Mouse (Mus musculus) lung, embryonic 14.5 days (tissue): ENCODE results near the gene Leng8. TPM values are rescaled to one million over a fixed set of nuclear protein-coding genes. Genes with fewer than 3 reads are reported as not detected.

Experiments
- ATAC-seq: fragments of 200-750 bp; cut with Nextera tagmentation; 2 replicates; pipeline ENCODE4 v1.8.0; 2017; ENCODE audit warnings: mild to moderate bottlenecking, moderate TSS enrichment, moderate library complexity; ENCODE audit not compliant: insufficient read depth
- DNase-seq: peaks from one replicate; pipeline ENCODE4 v3.0.0-alpha.2; 2015
- H3K27ac ChIP-seq: fragments of 300-500 bp; sonication (generic); 2 replicates; pipeline ENCODE4 v1.5.1; 2014; ENCODE audit warnings: low read depth, mild to moderate bottlenecking, moderate library complexity
- H3K27me3 ChIP-seq: fragments of 300-500 bp; sonication (generic); 2 replicates; pipeline ENCODE4 v1.6.1; 2014; ENCODE audit warnings: low read length, control low read depth; ENCODE audit not compliant: insufficient read depth
- H3K36me3 ChIP-seq: fragments of 300-500 bp; sonication (generic); 2 replicates; pipeline ENCODE4 v1.6.1; 2014; ENCODE audit warnings: control low read depth; ENCODE audit not compliant: insufficient read depth
- H3K4me1 ChIP-seq: fragments of 300-500 bp; sonication (generic); 2 replicates; pipeline ENCODE4 v1.6.1; 2014; ENCODE audit warnings: antibody characterized with exemption, control low read depth; ENCODE audit not compliant: insufficient read depth
- H3K4me2 ChIP-seq: fragments of 300-500 bp; sonication (generic); 2 replicates; pipeline ENCODE4 v1.6.1; 2014; ENCODE audit warnings: mild to moderate bottlenecking
- H3K4me3 ChIP-seq: fragments of 300-500 bp; sonication (generic); 2 replicates; pipeline ENCODE4 v1.5.1; 2014; ENCODE audit warnings: low read depth, low read length
- H3K9ac ChIP-seq: fragments of 300-500 bp; sonication (generic); 2 replicates; pipeline ENCODE4 v1.6.1; 2014
- H3K9me3 ChIP-seq: fragments of 300-500 bp; sonication (generic); 2 replicates; pipeline ENCODE4 v1.6.1; 2016; ENCODE audit warnings: low read depth, low read length, control low read depth
- CTCF ChIP-seq: IDR thresholded peaks from 2 replicates; pipeline ENCODE4 v1.5.1; 2016; ENCODE audit warnings: antibody characterized with exemption, low read depth
- WGBS: fragments of 180-500 bp; shearing (Covaris S2); extraction: QIAGEN DNeasy Blood & Tissue Kit; methylation state at CpG from one replicate; pipeline ENCODE4 v1.1.7; 2014; 5-methylcytosine and 5-hydroxymethylcytosine counted together
- polyA plus RNA-seq: library from polyadenylated mRNA; unstranded; fragments of >200 nt; fragmentation: Nextera tagmentation; extraction: Ambion mirVana; gene quantifications from 2 replicates; pipeline ENCODE4 v1.2.1, GENCODE M21; 2014

The Leng8 gene
- polyA plus RNA-seq, 1 experiment from 2014 or later = 51.2 TPM

DNA sequence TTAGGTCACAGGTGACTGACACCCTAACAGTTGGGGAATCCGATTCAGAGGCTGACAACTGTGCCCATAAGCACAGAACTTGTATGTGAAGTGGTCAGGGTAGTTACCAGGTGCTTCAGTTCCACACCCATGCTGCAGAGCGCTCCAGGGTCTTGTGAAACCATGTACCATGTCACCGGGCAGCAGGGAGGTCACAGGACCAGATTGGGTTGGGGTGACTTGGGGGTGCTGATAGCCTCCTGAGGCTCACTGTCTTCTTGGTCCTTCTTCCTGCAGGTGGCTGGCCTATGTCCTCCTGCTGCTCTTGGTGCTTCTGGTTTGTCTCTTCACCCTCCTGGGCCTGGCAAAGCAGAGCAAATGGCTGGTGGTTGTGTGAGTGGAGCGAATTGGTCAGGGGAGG, 8.9 kb upstream of the Leng8 start:
- Histone ChIP-seq H3K4me2 (no peak overlapping the region), H3K27ac (no peak overlapping the region), H3K4me3 (no peak overlapping the region), H3K9ac (no peak overlapping the region), H3K4me1 (no peaks in the 10 kb centered on the region), H3K27me3 (no peaks in the 10 kb centered on the region), H3K36me3 (no peaks in the 10 kb centered on the region), H3K9me3 (no peaks in the 10 kb centered on the region)
- no peak for DNase-seq
- TF ChIP-seq CTCF = no peak
- WGBS = 84% methylated on average over 4 of the region's 4 CpGs
- ATAC-seq = no peak

DNA sequence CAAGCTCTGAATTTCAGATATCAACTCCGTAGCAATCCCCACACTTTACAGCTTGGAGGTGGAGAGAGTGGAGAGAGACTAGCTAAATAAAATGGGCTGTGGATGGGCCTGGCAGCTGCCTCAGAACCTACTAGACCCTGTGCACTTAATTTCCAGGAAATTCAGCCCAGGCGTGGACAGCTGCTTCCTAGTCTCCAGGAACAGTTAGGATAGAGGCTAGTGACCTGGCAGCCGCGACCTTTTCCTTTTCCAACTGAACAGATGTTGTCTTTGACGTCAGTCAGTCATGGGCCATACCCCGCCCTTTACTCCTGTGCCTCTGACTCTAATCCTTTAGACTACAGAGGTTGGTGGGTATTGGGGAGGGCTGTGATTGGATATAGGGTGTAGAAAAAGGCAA, 8.0 kb upstream of the Leng8 start:
- no peak overlapping the region for H3K27ac ChIP-seq
- H3K9ac ChIP-seq = no peak overlapping the region
- no peaks in the 10 kb centered on the region for H3K4me1 ChIP-seq
- WGBS = 41% methylated on average over 6 of the region's 6 CpGs
- H3K36me3 ChIP-seq = no peaks in the 10 kb centered on the region
- no peaks in the 10 kb centered on the region for H3K27me3 ChIP-seq
- no peak for TF ChIP-seq CTCF
- no peak overlapping the region for H3K4me2 ChIP-seq
- H3K4me3 ChIP-seq = no peak overlapping the region
- DNase-seq = no peak
- H3K9me3 ChIP-seq = no peaks in the 10 kb centered on the region
- ATAC-seq = no peak

DNA sequence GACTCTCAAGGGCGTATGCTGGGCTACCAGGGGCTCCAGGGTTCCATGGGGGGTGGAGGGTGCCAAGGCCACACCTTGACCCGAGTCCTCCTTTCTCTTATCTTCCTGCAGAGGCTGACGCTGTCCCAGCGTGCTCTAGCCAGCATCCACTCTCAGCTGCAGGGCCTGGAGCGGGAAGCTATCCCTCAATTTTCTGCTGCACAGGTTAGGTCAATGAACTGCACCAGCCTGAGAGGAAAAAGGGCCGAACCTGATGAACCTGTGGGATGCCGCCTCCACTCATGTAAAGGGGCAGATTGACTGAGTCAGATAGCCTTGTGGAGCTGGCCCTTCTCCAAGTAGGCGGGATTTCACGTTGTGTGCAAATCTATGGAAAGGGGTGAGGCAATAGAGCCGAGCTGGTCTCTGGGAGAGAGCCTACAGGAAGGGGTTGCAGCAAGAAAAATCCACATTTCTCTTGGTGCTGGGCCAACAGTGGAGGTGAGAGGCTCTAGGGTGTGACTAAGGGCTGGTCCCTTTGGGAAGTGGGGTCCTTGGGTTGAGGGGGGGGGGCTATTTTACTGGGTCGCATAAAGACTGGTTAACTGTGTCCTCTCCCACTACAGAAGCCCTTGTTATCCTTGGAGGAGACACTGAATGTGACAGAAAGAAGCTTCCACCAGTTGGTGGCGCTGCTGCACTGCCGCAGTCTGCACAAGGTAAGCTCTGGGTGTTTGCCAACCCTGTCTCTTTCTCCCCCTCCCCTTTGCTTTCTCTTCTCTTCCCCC, 6.0 kb upstream of the Leng8 start:
- H3K4me2 ChIP-seq = 0 out of 2 replicates have a peak overlapping the region, but pooled peaks have one; percentile 16
- no peak overlapping the region for H3K9ac ChIP-seq
- H3K27me3 ChIP-seq = no peaks in the 10 kb centered on the region
- 38% methylated on average over 13 of the region's 13 CpGs for WGBS
- H3K4me3 ChIP-seq = no peak overlapping the region
- DNase-seq (peak; percentile 95), ATAC-seq (peak; percentile 57)
- H3K9me3 ChIP-seq = no peaks in the 10 kb centered on the region
- no peak overlapping the region for H3K27ac ChIP-seq
- H3K4me1 ChIP-seq = no peaks in the 10 kb centered on the region
- no peaks in the 10 kb centered on the region for H3K36me3 ChIP-seq
- peak; percentile 87 for TF ChIP-seq CTCF

DNA sequence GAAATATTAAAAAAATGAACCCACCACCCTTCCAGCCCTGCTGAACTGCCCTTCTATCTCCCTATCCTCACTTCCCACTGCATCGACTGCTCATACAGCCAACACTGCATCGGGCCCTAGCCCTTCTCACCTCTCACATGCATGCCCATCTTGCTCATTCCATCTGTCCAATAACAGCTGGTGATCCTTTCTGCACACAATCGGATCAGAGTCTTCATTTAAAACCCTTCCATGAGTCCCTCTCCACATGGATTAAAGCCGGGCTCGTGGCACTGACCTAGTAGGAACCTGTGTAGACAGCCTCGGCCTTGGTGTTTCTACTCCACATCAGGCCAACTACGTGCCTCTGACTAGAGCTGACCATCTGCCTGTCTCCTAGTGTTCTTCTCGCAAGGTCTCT, 4.9 kb upstream of the Leng8 start:
- DNase-seq = no peak
- Histone ChIP-seq H3K27ac (no peak overlapping the region), H3K9ac (no peak overlapping the region), H3K27me3 (no peaks in the 10 kb centered on the region), H3K9me3 (no peaks in the 10 kb centered on the region), H3K36me3 (no peaks in the 10 kb centered on the region), H3K4me3 (no peak overlapping the region), H3K4me1 (no peaks in the 10 kb centered on the region), H3K4me2 (no peak overlapping the region)
- TF ChIP-seq CTCF = no peak
- no peak for ATAC-seq
- 79% methylated on average over 8 of the region's 8 CpGs for WGBS

DNA sequence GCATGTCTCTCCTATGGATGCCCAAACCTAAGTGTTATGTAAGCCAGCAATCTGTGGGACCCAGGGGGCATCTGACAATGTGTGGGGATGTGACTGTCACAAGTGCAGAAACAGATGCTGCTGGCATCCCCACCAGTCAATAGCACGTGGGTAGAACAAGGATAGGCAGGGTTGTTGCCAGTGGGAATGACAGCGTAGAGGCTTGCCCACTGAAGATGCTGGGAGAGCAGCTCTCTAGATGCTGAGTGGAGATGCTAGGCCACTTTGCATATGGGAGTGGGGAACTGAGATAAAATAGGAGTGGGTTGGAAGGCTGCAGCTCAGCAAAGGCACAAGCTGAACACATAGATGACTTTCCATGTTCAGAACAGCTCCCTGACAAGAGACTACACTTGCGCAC, 4.3 kb upstream of the Leng8 start:
- Histone ChIP-seq H3K9ac (no peak overlapping the region), H3K4me1 (no peaks in the 10 kb centered on the region), H3K9me3 (no peaks in the 10 kb centered on the region), H3K4me2 (no peak overlapping the region), H3K27me3 (no peaks in the 10 kb centered on the region), H3K36me3 (no peaks in the 10 kb centered on the region), H3K27ac (no peak overlapping the region), H3K4me3 (no peak overlapping the region)
- 88% methylated on average over 3 of the region's 3 CpGs for WGBS
- DNase-seq (no peak), ATAC-seq (no peak)
- TF ChIP-seq CTCF = no peak

DNA sequence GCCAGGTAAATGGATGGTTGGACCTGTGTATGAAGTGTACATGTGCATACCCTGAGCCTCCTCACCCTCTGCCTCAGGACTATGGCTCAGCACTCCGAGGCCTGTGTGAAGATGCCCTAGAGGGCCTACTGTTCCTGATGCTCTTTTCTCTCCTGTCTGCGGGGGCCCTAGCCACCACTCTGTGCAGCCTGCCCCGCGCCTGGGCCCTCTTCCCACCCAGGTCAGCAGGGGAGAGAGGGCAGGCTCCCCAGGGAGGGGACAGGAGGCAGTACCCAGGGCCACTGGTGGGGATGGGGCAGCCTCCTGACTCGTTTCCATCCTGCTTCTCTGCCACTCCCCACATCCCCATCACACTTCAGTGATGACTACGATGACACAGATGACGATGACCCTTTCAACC, 3.8 kb upstream of the Leng8 start:
- no peak for TF ChIP-seq CTCF
- Histone ChIP-seq H3K4me2 (no peak overlapping the region), H3K9ac (no peak overlapping the region), H3K9me3 (no peaks in the 10 kb centered on the region), H3K4me3 (no peak overlapping the region), H3K27me3 (no peaks in the 10 kb centered on the region), H3K27ac (no peak overlapping the region), H3K4me1 (0 out of 2 replicates have a peak, but pooled peaks cover 4% of the 10 kb centered on the region), H3K36me3 (no peaks in the 10 kb centered on the region)
- no peak for ATAC-seq
- no peak for DNase-seq
- 83% methylated on average over 6 of the region's 7 CpGs for WGBS

DNA sequence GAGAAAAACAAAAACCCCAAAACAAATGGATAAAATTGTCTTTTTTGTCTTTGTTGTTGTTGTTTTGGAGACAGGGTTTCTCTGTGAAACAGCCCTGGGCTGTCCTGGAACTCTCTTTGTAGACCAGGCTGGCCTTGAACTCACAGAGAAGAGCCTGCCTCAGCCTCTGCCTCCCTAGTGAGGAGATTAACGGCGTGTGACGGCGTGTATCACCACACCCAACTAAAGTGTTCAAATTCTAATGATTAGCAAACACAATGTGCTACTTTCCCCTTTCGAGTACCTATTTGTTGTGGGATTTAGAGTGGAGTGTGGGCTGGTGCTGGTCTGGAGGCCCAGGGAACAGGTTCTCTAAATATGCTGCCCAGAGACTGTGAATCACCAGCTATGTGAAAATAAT, 1.9 kb upstream of the Leng8 start:
- DNase-seq = no peak
- H3K4me2 ChIP-seq = no peak overlapping the region
- no peaks in the 10 kb centered on the region for H3K27me3 ChIP-seq
- H3K9ac ChIP-seq = no peak overlapping the region
- peaks cover 17% of the 10 kb centered on the region for H3K36me3 ChIP-seq
- ATAC-seq = no peak
- H3K4me3 ChIP-seq = no peak overlapping the region
- no peaks in the 10 kb centered on the region for H3K9me3 ChIP-seq
- no peak overlapping the region for H3K27ac ChIP-seq
- TF ChIP-seq CTCF = no peak
- 78% methylated on average over 5 of the region's 5 CpGs for WGBS
- 0 out of 2 replicates have a peak, but pooled peaks cover 5% of the 10 kb centered on the region for H3K4me1 ChIP-seq

DNA sequence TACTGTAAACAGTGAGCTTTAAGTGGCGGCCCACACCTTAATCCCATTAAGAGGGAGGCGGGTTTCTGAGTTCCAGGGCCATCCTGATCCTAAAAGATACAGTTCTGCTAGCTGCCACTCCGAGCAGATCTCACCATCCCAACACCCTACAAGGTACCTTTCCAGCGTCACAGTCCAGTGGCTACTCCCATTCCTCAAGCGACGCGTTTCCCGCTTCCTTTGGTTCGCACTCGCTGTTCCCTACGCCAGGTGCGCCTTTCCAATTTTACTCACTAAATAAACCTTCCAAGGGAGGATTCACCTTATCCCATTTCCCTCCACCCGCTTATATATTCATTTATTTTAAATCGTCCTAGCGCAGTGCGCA, 452 bp upstream of the Leng8 start:
- Histone ChIP-seq H3K27ac (peak overlapping the region; percentile 91), H3K27me3 (no peaks in the 10 kb centered on the region), H3K4me1 (0 out of 2 replicates have a peak, but pooled peaks cover 5% of the 10 kb centered on the region), H3K9ac (peak overlapping the region; percentile 60), H3K9me3 (no peaks in the 10 kb centered on the region), H3K36me3 (peaks cover 32% of the 10 kb centered on the region), H3K4me2 (peak overlapping the region; percentile 85), H3K4me3 (peak overlapping the region; percentile 80)
- under 1% methylated on average over 16 of the region's 16 CpGs for WGBS
- no peak for TF ChIP-seq CTCF
- peak; percentile 16 for ATAC-seq
- no peak for DNase-seq
